Mouse (Mus musculus) small intestine, adult 10 weeks (tissue): ENCODE measurements around the gene Med6. TPM values are rescaled to one million over a fixed set of nuclear protein-coding genes. Genes with fewer than 3 reads are reported as not detected.

Experiments used
- polyA plus RNA-seq: library from polyadenylated mRNA; stranded (reverse); fragments of 350-450 nt; fragmentation: Illumina TruSeq; extraction: RNeasy Lipid Tissue Mini Kit (QIAGEN cat#74804); gene quantifications from one replicate; pipeline ENCODE4 v1.2.3, GENCODE M21; 2014; ENCODE audit warnings: low replicate concordance

Gene Med6
- 92.4 TPM for polyA plus RNA-seq

GRCm38 (mm10) chr12:81594902-81595671 lies at the start of gene Med6:
Med6 (minus strand) TSS chr12:81595008.

GRCm38 (mm10) chr12:81630915-81631660 lies 36.3 kb upstream of the Med6 start, which contains the start of gene Ttc9:
Ttc9 (plus strand) TSS chr12:81631249.

GRCm38 (mm10) chr12:81568374-81568773 lies 26.4 kb downstream of the Med6 start, which contains the start of gene Adam21:
Adam21 (minus strand) TSS chr12:81568474.

GRCm38 (mm10) chr12:81532316-81533028 lies 62.3 kb downstream of the Med6 start, which contains the start of the genes Gm20498 and Synj2bp:
Gm20498 (minus strand) TSS chr12:81532905.
Synj2bp (minus strand) TSS chr12:81532911.

Other genes starting within 250 kb of the Med6 start
- 5.6 TPM for gene Gm4787, start 215.5 kb downstream of the Med6 start, polyA plus RNA-seq
- gene Adam4, start 173.1 kb downstream of the Med6 start, polyA plus RNA-seq: 9.1 TPM
- 492 TPM for gene Cox16, start 109.9 kb downstream of the Med6 start, polyA plus RNA-seq
- 8.5 TPM for gene Gm20498, start 62.1 kb downstream of the Med6 start, polyA plus RNA-seq
- gene Synj2bp, start 62.1 kb downstream of the Med6 start, polyA plus RNA-seq: 479 TPM
- 0.22 TPM for gene Adam21, start 26.5 kb downstream of the Med6 start, polyA plus RNA-seq
- 0.30 TPM for gene Ttc9, start 36.2 kb upstream of the Med6 start, polyA plus RNA-seq
- 0.33 TPM for gene Map3k9, start 186.2 kb upstream of the Med6 start, polyA plus RNA-seq